Mouse (Mus musculus) embryonic facial prominence, embryonic 14.5 days (tissue): ENCODE results near the gene Ofd1. TPM values are rescaled to one million over a fixed set of nuclear protein-coding genes. Genes with fewer than 3 reads are reported as not detected.
A peak's percentile ranks its signal among the peaks of the same experiment; 100 is the strongest.

ENCODE experiments used
- ATAC-seq: fragments of 200-750 bp; cut with Nextera tagmentation; 2 replicates; pipeline ENCODE4 v1.8.0; 2017; ENCODE audit warnings: low read depth, moderate number of reproducible peaks, moderate TSS enrichment
- DNase-seq: peaks from one replicate; pipeline ENCODE4 v3.0.0-alpha.2; 2015; ENCODE audit warnings: low spot score
- H3K27ac ChIP-seq: fragments of 300-500 bp; sonication (generic); replicated peaks from 2 replicates; pipeline ENCODE4 v1.5.1; 2014; ENCODE audit warnings: low read depth, mild to moderate bottlenecking, low read length, moderate library complexity
- H3K27me3 ChIP-seq: fragments of 300-500 bp; sonication (generic); replicated peaks from 2 replicates; pipeline ENCODE4 v1.6.1; 2014; ENCODE audit warnings: low read length; ENCODE audit not compliant: control insufficient read depth, insufficient read depth
- H3K36me3 ChIP-seq: fragments of 300-500 bp; sonication (generic); 2 replicates; pipeline ENCODE4 v1.6.1; 2014; ENCODE audit warnings: low read length, mixed read lengths; ENCODE audit not compliant: control insufficient read depth, insufficient read depth
- H3K4me1 ChIP-seq: fragments of 300-500 bp; sonication (generic); 2 replicates; pipeline ENCODE4 v1.6.1; 2014; ENCODE audit warnings: antibody characterized with exemption, low read length; ENCODE audit not compliant: control insufficient read depth, insufficient read depth
- H3K4me2 ChIP-seq: fragments of 300-500 bp; sonication (generic); 2 replicates; pipeline ENCODE4 v1.6.1; 2014; ENCODE audit warnings: low read depth, mild to moderate bottlenecking, low read length, moderate library complexity, mixed read lengths
- H3K4me3 ChIP-seq: fragments of 300-500 bp; sonication (generic); 2 replicates; pipeline ENCODE4 v1.5.1; 2014; ENCODE audit warnings: low read depth, mild to moderate bottlenecking, low read length
- H3K9ac ChIP-seq: fragments of 300-500 bp; sonication (generic); 2 replicates; pipeline ENCODE4 v1.6.1; 2014; ENCODE audit warnings: low read depth, mild to moderate bottlenecking, low read length, moderate library complexity, mixed read lengths
- H3K9me3 ChIP-seq: fragments of 300-500 bp; sonication (generic); 2 replicates; pipeline ENCODE4 v1.6.1; 2016; ENCODE audit warnings: low read length; ENCODE audit not compliant: control insufficient read depth
- WGBS: fragments of 180-500 bp; shearing (Covaris S2); extraction: QIAGEN DNeasy Blood & Tissue Kit; methylation state at CpG from one replicate; pipeline ENCODE4 v1.1.7; 2014; 5-methylcytosine and 5-hydroxymethylcytosine counted together
- polyA plus RNA-seq: library from polyadenylated mRNA; unstranded; fragments of >200 nt; fragmentation: Nextera tagmentation; extraction: Ambion mirVana; gene quantifications from 2 replicates; pipeline ENCODE4 v1.2.1, GENCODE M21; 2014

Ofd1 gene
- 6.4 and 7.3 TPM in 2 replicates for polyA plus RNA-seq

DNA sequence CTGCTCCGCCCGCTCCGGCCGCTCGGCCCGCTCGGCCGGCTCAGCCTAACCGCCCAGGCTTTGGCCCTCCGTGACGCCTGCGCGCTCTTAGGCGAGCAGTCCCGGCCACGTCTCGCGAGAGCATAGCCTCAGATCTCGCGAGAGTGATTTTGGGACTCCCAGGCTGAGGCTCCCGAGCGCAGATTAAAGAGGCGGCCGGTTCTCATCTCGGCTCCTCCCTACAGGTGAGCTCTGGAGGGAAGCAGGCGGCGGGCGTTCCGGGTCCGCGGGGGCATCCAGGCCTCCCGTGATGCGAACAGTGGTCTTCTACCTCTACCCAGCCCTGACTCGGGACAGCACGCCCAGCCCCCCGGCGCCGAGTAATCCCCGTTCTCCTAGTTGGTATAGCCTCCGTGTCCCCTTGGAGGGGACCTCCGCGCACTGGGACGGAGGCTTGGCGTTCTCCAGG, at the start of gene Ofd1:
Ofd1 (minus strand) TSS at position 89 of the 448 bp plus-strand sequence.
- DNase-seq (peak; percentile 96), ATAC-seq (peak; percentile 99)
- H3K9me3 ChIP-seq: no peaks in the 10 kb centered on the region
- H3K4me2 ChIP-seq: peak within 1 kb of the TSS; percentile 62
- no peaks in the 10 kb centered on the region for H3K4me1 ChIP-seq
- 26% methylated on average over 13 of the region's 44 CpGs for WGBS
- peak within 1 kb of the TSS; percentile 77 for H3K27ac ChIP-seq
- H3K9ac ChIP-seq: peak within 1 kb of the TSS; percentile 78
- no peaks in the 10 kb centered on the region for H3K36me3 ChIP-seq
- H3K4me3 ChIP-seq: peak within 1 kb of the TSS; percentile 58
- peaks cover 33% of the 10 kb centered on the region for H3K27me3 ChIP-seq

DNA sequence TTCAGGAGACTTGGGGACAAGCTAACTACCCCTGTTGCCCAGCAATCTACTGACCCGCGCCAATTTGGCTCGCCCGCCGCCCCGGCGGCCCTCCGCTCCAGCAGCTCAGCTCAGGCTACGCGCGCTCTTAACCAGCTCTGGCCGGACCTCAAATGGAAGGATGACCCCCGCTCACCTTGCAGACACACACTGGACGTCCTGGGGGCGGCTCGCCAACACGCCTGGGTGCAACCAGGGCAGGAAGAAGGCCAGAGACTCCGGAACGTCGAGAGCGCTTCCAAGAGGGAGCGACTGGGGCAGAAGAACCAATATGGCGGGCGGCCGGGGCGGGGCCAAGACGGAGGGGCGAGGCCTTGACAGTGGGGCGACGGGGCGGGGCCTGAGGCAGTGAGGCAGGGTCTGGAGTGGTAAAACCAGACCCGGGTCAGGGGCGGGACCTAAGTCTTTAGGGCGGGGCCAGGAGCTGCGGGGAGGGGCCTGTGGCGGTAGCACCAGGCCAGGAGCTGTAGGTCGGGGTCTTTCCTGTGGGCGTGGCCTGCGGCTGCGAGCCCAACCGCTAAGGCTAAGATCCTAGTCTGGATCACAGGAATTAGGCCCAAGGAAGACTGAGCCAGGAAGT, 39.0 kb upstream of the Ofd1 start, which contains the start of gene Rab9:
Rab9 (minus strand) TSS at position 503 of the 619 bp plus-strand sequence.
- WGBS: 20% methylated on average over 32 of the region's 41 CpGs
- peak; percentile 99 for ATAC-seq
- DNase-seq: peak; percentile 96
- Histone ChIP-seq H3K9ac (peak within 1 kb of the TSS; percentile 78), H3K4me3 (peak within 1 kb of the TSS; percentile 62), H3K4me1 (no peaks in the 10 kb centered on the region), H3K9me3 (no peaks in the 10 kb centered on the region), H3K27ac (peak within 1 kb of the TSS; percentile 84), H3K36me3 (no peaks in the 10 kb centered on the region), H3K27me3 (0 out of 2 replicates have a peak, but pooled peaks cover 5% of the 10 kb centered on the region), H3K4me2 (peak within 1 kb of the TSS; percentile 56)

DNA sequence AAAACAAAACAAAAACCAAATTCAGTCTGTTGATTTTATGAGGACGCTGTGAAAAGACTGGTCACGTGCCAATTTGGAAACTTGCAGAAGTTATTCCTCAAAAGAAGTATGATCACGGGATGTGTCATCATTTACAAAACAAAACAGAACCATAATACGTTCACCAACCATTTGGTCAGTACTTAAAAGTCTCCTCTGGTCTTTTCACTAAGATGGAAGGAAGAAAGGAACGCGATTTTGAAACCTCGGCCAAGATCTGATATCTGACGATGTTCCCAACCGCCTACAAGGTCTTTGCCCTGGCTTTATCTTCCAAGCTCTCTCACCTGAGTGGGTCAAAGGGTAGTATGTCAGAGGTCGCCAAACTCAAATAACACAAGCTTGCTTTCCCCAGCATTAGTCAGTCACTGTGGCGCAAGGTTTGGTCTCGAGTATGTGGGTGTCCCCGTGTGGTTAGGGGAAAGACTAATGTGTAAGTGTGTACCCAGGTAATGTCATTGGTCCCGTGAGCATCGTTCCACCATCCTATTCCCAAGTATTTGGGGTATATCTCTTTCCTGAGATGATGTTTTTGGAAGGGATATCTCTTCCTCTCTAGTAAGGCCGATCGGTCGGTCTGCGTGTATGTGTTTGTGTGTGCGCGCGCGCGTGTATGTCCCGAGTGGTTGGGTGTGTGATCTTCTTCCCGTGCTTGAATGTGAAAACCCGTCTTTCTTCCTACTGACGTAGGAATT, 38.3 kb upstream of the Ofd1 start:
- DNase-seq (no peak), ATAC-seq (no peak)
- Histone ChIP-seq H3K4me1 (no peaks in the 10 kb centered on the region), H3K4me2 (peak overlapping the region; percentile 56), H3K36me3 (no peaks in the 10 kb centered on the region), H3K27ac (peak overlapping the region; percentile 84; the same call in 1 of the 2 replicates), H3K4me3 (peak overlapping the region; percentile 62), H3K9me3 (no peaks in the 10 kb centered on the region), H3K27me3 (0 out of 2 replicates have a peak, but pooled peaks cover 5% of the 10 kb centered on the region), H3K9ac (peak overlapping the region; percentile 78)
- WGBS: 24% methylated on average over 28 of the region's 28 CpGs

DNA sequence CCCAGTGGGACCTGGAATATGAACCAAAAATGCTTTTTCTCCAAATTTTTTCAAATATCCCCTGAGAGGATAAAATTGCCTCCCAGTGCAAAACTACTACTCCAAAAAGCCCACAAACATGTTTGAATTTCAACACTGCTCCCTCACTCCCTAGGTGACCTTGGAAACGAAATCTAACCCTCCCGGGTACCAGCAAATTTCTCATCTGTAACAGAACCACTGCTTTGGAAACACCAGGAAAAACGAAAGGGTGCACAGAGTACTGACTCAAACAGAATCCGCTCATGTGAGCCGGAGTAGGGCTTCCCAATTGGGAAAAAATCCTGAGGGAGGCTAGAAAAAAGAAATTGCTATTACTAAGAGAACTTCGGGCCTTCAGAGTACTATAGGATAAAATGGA, 36.9 kb upstream of the Ofd1 start:
- no peaks in the 10 kb centered on the region for H3K9me3 ChIP-seq
- no peak overlapping the region for H3K27ac ChIP-seq
- no peaks in the 10 kb centered on the region for H3K27me3 ChIP-seq
- ATAC-seq: no peak
- H3K36me3 ChIP-seq: no peaks in the 10 kb centered on the region
- H3K4me2 ChIP-seq: peak overlapping the region; percentile 56
- 0 out of 2 replicates have a peak overlapping the region, but pooled peaks have one; percentile 5 for H3K9ac ChIP-seq
- no peak for DNase-seq
- no peaks in the 10 kb centered on the region for H3K4me1 ChIP-seq
- 50% methylated on average over 6 of the region's 6 CpGs for WGBS
- peak overlapping the region; percentile 62 for H3K4me3 ChIP-seq

DNA sequence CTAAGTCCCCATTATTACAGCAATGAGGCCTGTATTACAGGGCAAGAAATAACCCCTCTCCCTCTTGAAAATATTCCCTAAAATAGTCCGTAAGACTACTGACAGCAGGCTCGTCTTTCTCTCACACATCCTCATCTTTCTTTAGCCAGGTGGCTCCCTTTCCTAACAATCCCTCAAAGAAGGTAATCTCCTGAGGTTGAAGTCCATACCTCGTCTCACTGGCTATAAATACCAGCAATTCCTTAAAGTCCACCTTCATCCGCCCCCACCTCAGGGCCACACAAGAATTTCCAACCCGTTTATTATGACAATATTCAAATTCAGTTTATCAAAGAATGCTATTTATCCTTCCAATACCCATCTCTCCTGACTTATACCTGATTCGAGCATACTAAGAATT, 32.1 kb upstream of the Ofd1 start:
- H3K4me2 ChIP-seq: no peak overlapping the region
- 83% methylated on average over 6 of the region's 6 CpGs for WGBS
- H3K27ac ChIP-seq: no peak overlapping the region
- ATAC-seq (no peak), DNase-seq (no peak)
- H3K4me3 ChIP-seq: no peak overlapping the region
- H3K9ac ChIP-seq: no peak overlapping the region
- H3K36me3 ChIP-seq: no peaks in the 10 kb centered on the region
- H3K4me1 ChIP-seq: no peaks in the 10 kb centered on the region
- no peaks in the 10 kb centered on the region for H3K27me3 ChIP-seq
- H3K9me3 ChIP-seq: no peaks in the 10 kb centered on the region

DNA sequence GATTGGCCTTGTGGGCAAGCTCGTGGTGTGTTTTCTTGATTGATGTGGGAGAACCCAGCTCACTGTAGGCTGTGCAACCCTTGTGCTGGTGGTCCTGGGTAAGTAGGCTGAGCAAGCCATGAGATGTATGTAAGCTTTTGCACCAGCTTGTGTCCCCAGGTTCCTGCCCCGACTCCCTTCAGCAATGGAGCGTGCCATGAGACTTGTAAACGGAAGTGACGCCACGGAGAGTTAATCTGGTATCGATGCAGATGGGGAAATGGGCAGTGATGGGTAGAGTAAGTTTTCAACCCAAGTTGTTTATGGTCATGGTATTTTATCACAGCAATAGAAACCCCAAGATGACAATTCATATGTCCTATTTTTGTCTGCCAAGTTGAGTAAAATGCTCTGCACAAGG, 27.8 kb upstream of the Ofd1 start:
- H3K9ac ChIP-seq: no peak overlapping the region
- H3K4me1 ChIP-seq: no peaks in the 10 kb centered on the region
- WGBS: 92% methylated on average over 7 of the region's 7 CpGs
- no peak overlapping the region for H3K4me2 ChIP-seq
- H3K36me3 ChIP-seq: no peaks in the 10 kb centered on the region
- H3K27me3 ChIP-seq: no peaks in the 10 kb centered on the region
- DNase-seq (no peak), ATAC-seq (no peak)
- H3K9me3 ChIP-seq: no peaks in the 10 kb centered on the region
- H3K4me3 ChIP-seq: no peak overlapping the region
- H3K27ac ChIP-seq: no peak overlapping the region

DNA sequence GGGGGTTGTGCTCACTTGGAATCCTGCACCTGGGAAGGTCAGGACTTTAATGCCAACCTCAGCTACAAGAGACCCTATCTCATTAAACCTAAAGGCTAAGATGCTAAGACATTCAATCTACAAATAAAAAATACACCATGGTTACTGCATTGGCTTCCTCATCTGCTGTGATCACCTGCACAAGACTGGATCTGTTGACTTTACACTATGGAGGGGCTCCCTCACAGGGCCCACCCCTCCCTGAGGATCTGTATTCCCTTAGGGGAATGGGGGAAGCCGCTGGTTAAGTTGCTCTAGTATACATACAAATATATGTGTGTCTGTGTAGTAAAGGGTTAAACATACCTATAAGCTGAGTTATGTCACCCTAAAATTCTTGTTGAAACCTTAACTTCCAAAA, 15.0 kb upstream of the Ofd1 start:
- 79% methylated on average over 1 of the region's 1 CpGs for WGBS
- ATAC-seq (no peak), DNase-seq (no peak)
- Histone ChIP-seq H3K4me1 (no peaks in the 10 kb centered on the region), H3K9ac (no peak overlapping the region), H3K36me3 (peaks cover 14% of the 10 kb centered on the region; the same call in 1 of the 2 replicates), H3K4me3 (no peak overlapping the region), H3K9me3 (no peaks in the 10 kb centered on the region), H3K27ac (no peak overlapping the region), H3K4me2 (no peak overlapping the region), H3K27me3 (0 out of 2 replicates have a peak, but pooled peaks cover 8% of the 10 kb centered on the region)

DNA sequence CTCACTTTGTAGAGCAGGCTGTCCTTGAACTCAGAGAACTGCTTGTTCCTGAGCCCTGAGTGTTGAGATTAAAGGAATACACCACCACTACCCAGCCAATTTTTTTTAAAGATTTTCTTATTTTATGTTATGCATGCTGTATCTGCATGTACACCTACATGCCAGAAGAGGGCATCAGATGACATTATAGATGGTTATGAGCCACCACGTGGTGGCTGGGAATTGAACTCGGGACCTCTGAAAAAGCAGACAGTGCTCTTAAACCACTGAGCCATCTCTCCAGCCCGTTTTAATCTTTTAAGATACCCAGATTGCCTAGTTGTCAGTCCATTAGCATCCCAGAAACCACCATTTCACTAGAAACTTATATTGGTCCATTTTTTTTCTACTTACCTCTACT, 13.8 kb upstream of the Ofd1 start:
- H3K4me3 ChIP-seq: no peak overlapping the region
- peaks cover 14% of the 10 kb centered on the region; the same call in 1 of the 2 replicates for H3K36me3 ChIP-seq
- no peaks in the 10 kb centered on the region for H3K9me3 ChIP-seq
- 0 out of 2 replicates have a peak, but pooled peaks cover 6% of the 10 kb centered on the region for H3K27me3 ChIP-seq
- H3K27ac ChIP-seq: no peak overlapping the region
- H3K4me1 ChIP-seq: no peaks in the 10 kb centered on the region
- DNase-seq (no peak), ATAC-seq (no peak)
- H3K9ac ChIP-seq: no peak overlapping the region
- WGBS: 66% methylated on average over 3 of the region's 3 CpGs
- H3K4me2 ChIP-seq: no peak overlapping the region
